Mouse (Mus musculus) gastrocnemius, adult 8-10 months (tissue): ENCODE measurements around the gene Pak4. TPM values are rescaled to one million over a fixed set of nuclear protein-coding genes. Genes with fewer than 3 reads are reported as not detected.
"Not testable (repeated sequence)": the region's sequence is repeated elsewhere in the genome, so short reads cannot be mapped to it uniquely, and the experiment has no call there.

Experiments
- DNase-seq, 2 experiments: peaks; one replicate each; pipeline ENCODE4 v3.0.0; 2022; ENCODE audit warnings: low spot score in 2 of 2
- microRNA-seq: library from miRNA; unstranded; fragments of <30 nt; microRNA quantifications from one replicate; pipeline ENCODE4 v1.2.0, GENCODE M21; 2022
- total RNA-seq, 4 experiments: library from RNA; stranded (reverse); gene quantifications; 2 replicates each; pipeline ENCODE4 v1.2.4; 2022

Gene Pak4
- total RNA-seq, 4 experiments from 2014 or later = 1.8 to 3.7 (median 2.9) TPM

- DNase-seq = not testable (repeated sequence)
Measured at GRCm38 (mm10) chr7:28509121-28509520, 88.9 kb downstream of the Pak4 start.

Small RNAs within 50 kb of the gene (microRNA-seq; reads per million reads assigned to microRNA genes)
- gene Mir7049 = not detected

Other genes starting within 250 kb of the Pak4 start
- gene Rps16, start 247.5 kb downstream of the Pak4 start, total RNA-seq = 100 to 1,000 TPM; 442 to 558 (median 490) TPM
- 1 to 10 TPM; 2.0 to 3.3 (median 2.6) TPM for gene Plekhg2, start 225.6 kb downstream of the Pak4 start, total RNA-seq
- 10 to 100 TPM in 2 of 4 experiments, 1 to 10 TPM in 2; 6.5 to 25.6 (median 9.0) TPM for gene Zfp36, start 217.9 kb downstream of the Pak4 start, total RNA-seq
- gene Med29, start 205.5 kb downstream of the Pak4 start, total RNA-seq = 10 to 100 TPM; 19.3 to 24.6 (median 20.5) TPM
- 10 to 100 TPM; 19.8 to 32.6 (median 24.8) TPM for gene Paf1, start 205.2 kb downstream of the Pak4 start, total RNA-seq
- gene Gmfg, start 160.7 kb downstream of the Pak4 start, total RNA-seq = 1 to 10 TPM in 2 of 4 experiments, under 1 TPM in 1, not detected in 1; 0.46 to 1.7 (median 1.3) TPM
- gene Lrfn1, start 146.2 kb downstream of the Pak4 start, total RNA-seq = under 1 TPM in 2 of 4 experiments, not detected in 2; 0.08 to 0.34 TPM
- gene Ifnl2, start 87.7 kb downstream of the Pak4 start, total RNA-seq = not detected
- gene Ifnl3, start 75.3 kb downstream of the Pak4 start, total RNA-seq = not detected
- gene Sycn, start 57.3 kb downstream of the Pak4 start, total RNA-seq = not detected
- gene Nccrp1, start 50.9 kb downstream of the Pak4 start, total RNA-seq = not detected
- gene Samd4b, start within 50 bp of the Pak4 start, total RNA-seq = 10 to 100 TPM in 2 of 4 experiments, 1 to 10 TPM in 2; 8.9 to 11.9 (median 10.1) TPM
- gene Acp7, start 33.1 kb upstream of the Pak4 start, total RNA-seq = not detected
- gene Fbxo27, start 94.7 kb upstream of the Pak4 start, total RNA-seq = under 1 TPM in 3 of 4 experiments, not detected in 1; 0.12 to 0.68 (median 0.13) TPM
- 1 to 10 TPM; 4.0 to 7.0 (median 5.6) TPM for gene Fbxo17, start 118.6 kb upstream of the Pak4 start, total RNA-seq
- gene Mrps12, start 143.6 kb upstream of the Pak4 start, total RNA-seq = 10 to 100 TPM; 36.1 to 42.4 (median 40.5) TPM
- 10 to 100 TPM; 12.3 to 13.5 (median 12.6) TPM for gene Sars2, start 143.8 kb upstream of the Pak4 start, total RNA-seq
- gene Ccer2, start 158.0 kb upstream of the Pak4 start, total RNA-seq = not detected
- gene Sirt2, start 168.6 kb upstream of the Pak4 start, total RNA-seq = 100 to 1,000 TPM in 1 of 4 experiments, 10 to 100 TPM in 3; 94.9 to 105 (median 96.4) TPM
- gene Nfkbib, start 169.3 kb upstream of the Pak4 start, total RNA-seq = 10 to 100 TPM; 28.5 to 34.2 (median 31.2) TPM
- gene Rinl, start 190.8 kb upstream of the Pak4 start, total RNA-seq = under 1 TPM in 3 of 4 experiments, not detected in 1; 0.27 to 0.70 (median 0.56) TPM
- 100 to 1,000 TPM; 105 to 116 (median 109) TPM for gene Hnrnpl, start 210.4 kb upstream of the Pak4 start, total RNA-seq
- gene Ech1, start 227.0 kb upstream of the Pak4 start, total RNA-seq = 100 to 1,000 TPM; 222 to 343 (median 237) TPM
- 1 to 10 TPM in 3 of 4 experiments, under 1 TPM in 1; 0.58 to 1.6 (median 1.4) TPM for gene Lgals4, start 235.7 kb upstream of the Pak4 start, total RNA-seq